Mouse (Mus musculus) bone marrow macrophage, adult 2 months (primary cell): Measurements from ENCODE around the gene Acot7.

Source experiments
- CTCF ChIP-seq: IDR thresholded peaks from 2 replicates; pipeline ENCODE4 v1.5.1; 2012; ENCODE audit warnings: low read depth, mild to moderate bottlenecking, low read length, moderate library complexity
- POLR2A ChIP-seq: IDR thresholded peaks from 2 replicates; pipeline ENCODE4 v1.6.1; 2012; ENCODE audit warnings: mild to moderate bottlenecking, low read depth, low read length, borderline replicate concordance

GRCm38 (mm10) chr4:152313934-152314333 is 136.0 kb downstream of the Acot7 start:
- TF ChIP-seq CTCF (no peak), POLR2A (no peak)
